Mouse (Mus musculus): ENCODE results near the gene Tmem204. TPM values are rescaled to one million over a fixed set of nuclear protein-coding genes. Genes with fewer than 3 reads are reported as not detected.

Gene Tmem204
- polyA plus RNA-seq, 1 experiment from 2014 or later: 11.7 TPM

DNA sequence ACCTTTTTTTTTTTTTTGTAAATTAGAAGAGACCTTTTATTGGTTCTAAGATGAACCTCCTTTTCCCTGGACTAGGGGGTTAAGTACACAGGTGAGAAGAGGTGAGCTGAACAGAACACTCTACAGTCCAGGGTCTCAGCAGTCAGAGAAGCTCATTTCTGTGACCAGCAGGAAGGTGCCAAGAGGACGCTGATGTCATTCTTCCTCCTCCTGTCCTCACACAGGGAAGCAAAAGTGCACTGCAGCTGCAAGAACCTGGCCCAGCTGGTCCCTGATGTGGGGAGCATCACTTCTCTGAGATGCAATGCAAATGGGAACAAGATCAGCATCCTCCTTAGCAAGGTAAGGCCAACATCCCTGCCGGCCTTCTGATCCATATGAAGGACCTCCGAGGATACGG is 38.1 kb downstream of the Tmem204 start:
- Histone ChIP-seq H3K9me3 (replicated peaks; ENCODE audit: control insufficient read depth, low read length) (no peaks in the 10 kb centered on the region), H3K27me3 (ENCODE audit: control insufficient read depth, insufficient read depth, low read length) (no peaks in the 10 kb centered on the region), H3K36me3 (replicated peaks; ENCODE audit: control insufficient read depth, insufficient read depth, low read depth, low read length) (no peaks in the 10 kb centered on the region; the same call in none of the 2 replicates), H3K4me2 (ENCODE audit: low read depth, low read length) (no peak overlapping the region), H3K4me3 (ENCODE audit: low read depth, low read length) (no peak overlapping the region), H3K9ac (replicated peaks; ENCODE audit: low read length) (no peak overlapping the region), H3K4me1 (ENCODE audit: control insufficient read depth, insufficient read depth, low read length) (no peaks in the 10 kb centered on the region), H3K27ac (replicated peaks; ENCODE audit: low read depth, low read length) (no peak overlapping the region)
- no peak for ATAC-seq (replicated peaks; ENCODE audit: insufficient number of reproducible peaks, low FRiP score, low TSS enrichment, low read depth)
- WGBS: 88% methylated on average over 4 of the region's 4 CpGs
- DNase-seq (ENCODE audit: low spot score): no peak

DNA sequence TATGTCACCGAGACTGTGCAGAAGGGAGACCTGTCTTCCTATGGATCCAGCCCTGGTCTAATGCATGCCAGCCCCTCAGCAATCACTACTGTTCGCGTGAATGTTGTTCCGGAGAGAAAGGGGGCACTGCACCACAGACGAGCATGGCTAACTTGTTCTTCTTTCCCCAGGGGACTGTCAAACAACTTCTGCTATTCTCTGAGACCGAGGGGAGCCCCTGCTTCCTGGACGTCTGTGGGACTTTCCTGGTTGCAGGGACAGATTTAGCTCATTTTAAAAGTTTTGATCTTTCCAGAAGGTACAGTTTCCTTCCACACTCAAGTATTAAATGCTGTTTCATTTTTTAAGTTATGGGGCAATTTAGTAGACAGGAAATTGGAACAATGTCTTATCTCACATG is 38.5 kb downstream of the Tmem204 start:
- no peaks in the 10 kb centered on the region for H3K4me1 ChIP-seq (ENCODE audit: control insufficient read depth, insufficient read depth, low read length)
- 74% methylated on average over 7 of the region's 7 CpGs for WGBS
- no peak overlapping the region for H3K9ac ChIP-seq (replicated peaks; ENCODE audit: low read length)
- no peaks in the 10 kb centered on the region for H3K9me3 ChIP-seq (replicated peaks; ENCODE audit: control insufficient read depth, low read length)
- no peaks in the 10 kb centered on the region for H3K27me3 ChIP-seq (ENCODE audit: control insufficient read depth, insufficient read depth, low read length)
- DNase-seq (ENCODE audit: low spot score): no peak
- H3K4me2 ChIP-seq (ENCODE audit: low read depth, low read length): no peak overlapping the region
- no peak overlapping the region for H3K4me3 ChIP-seq (ENCODE audit: low read depth, low read length)
- H3K36me3 ChIP-seq (replicated peaks; ENCODE audit: control insufficient read depth, insufficient read depth, low read depth, low read length): no peaks in the 10 kb centered on the region; the same call in none of the 2 replicates
- H3K27ac ChIP-seq (replicated peaks; ENCODE audit: low read depth, low read length): no peak overlapping the region
- ATAC-seq (replicated peaks; ENCODE audit: insufficient number of reproducible peaks, low FRiP score, low TSS enrichment, low read depth): no peak

DNA sequence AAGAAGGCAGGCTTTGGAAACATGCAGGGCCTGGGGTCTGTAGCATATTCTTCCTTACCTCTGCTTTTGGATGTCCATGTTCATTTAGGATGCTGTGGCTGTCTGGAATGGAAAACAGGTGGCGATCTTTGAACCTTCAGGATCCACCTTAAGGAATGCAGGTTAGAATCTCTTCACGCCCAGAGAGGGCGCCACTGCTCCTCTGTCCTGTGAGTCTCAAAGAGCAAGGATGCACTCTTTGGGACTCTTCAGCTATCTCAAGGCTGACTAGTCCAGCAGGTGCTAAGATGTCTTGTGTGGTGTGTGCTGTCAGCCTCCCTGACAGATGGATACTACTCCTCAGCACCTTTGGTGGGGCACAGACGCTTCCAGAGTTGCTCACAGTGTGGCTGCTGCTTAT is 47.2 kb downstream of the Tmem204 start:
- Histone ChIP-seq H3K9me3 (replicated peaks; ENCODE audit: control insufficient read depth, low read length) (no peaks in the 10 kb centered on the region), H3K4me1 (ENCODE audit: control insufficient read depth, insufficient read depth, low read length) (no peaks in the 10 kb centered on the region), H3K4me2 (ENCODE audit: low read depth, low read length) (no peak overlapping the region), H3K9ac (replicated peaks; ENCODE audit: low read length) (no peak overlapping the region), H3K4me3 (ENCODE audit: low read depth, low read length) (no peak overlapping the region), H3K27ac (replicated peaks; ENCODE audit: low read depth, low read length) (no peak overlapping the region), H3K27me3 (ENCODE audit: control insufficient read depth, insufficient read depth, low read length) (no peaks in the 10 kb centered on the region), H3K36me3 (replicated peaks; ENCODE audit: control insufficient read depth, insufficient read depth, low read depth, low read length) (no peaks in the 10 kb centered on the region; the same call in 1 of the 2 replicates)
- 54% methylated on average over 4 of the region's 4 CpGs for WGBS
- ATAC-seq (replicated peaks; ENCODE audit: insufficient number of reproducible peaks, low FRiP score, low TSS enrichment, low read depth) (no peak), DNase-seq (ENCODE audit: low spot score) (peak; percentile 22)

DNA sequence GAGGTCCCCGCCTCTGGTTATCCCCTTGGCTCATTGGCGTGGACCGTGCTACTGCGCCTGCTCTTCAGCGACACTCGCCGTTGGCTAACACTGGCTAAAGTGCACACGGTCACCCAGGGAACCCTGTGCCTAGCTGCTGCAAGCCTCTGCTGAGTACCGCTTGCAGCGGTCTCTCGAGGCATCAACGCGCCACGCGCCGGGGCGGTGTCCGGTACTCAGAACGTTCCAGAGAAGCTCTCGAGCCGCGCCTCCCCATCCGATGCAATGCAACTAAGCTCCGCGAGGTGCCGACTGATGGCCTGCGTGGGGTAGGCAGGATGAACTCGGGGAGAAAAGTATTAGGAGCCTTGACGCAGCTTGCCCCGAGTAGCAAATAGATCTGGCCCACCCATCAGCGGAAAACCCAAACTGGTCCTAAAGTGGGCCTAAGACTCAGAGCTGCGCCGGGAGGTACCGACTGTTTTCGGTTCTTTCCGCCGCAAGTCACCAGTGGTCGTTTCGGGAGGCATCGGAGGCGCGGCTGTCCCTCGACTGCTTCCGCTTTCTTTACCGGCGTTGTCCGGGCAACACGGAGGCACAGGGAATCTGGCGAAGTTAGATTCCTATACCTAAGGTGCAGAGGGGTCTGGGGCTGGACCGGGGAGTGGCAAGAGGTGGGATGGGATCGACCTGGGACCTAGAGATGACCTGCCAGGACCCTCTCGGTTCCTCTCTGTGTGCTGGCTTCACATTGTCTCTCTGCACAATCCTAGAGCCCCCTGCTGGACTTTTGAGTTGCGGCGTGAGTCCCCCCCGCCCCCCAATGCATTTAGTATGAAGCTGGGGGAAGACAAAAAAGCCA is 66.9 kb downstream of the Tmem204 start:
- no peaks in the 10 kb centered on the region for H3K4me1 ChIP-seq (ENCODE audit: control insufficient read depth, insufficient read depth, low read length)
- peak overlapping the region; percentile 100 for H3K4me3 ChIP-seq (ENCODE audit: low read depth, low read length)
- no peaks in the 10 kb centered on the region for H3K27me3 ChIP-seq (ENCODE audit: control insufficient read depth, insufficient read depth, low read length)
- WGBS: under 1% methylated on average over 55 of the region's 55 CpGs
- DNase-seq (ENCODE audit: low spot score) (peak; percentile 78), ATAC-seq (replicated peaks; ENCODE audit: insufficient number of reproducible peaks, low FRiP score, low TSS enrichment, low read depth) (peak; percentile 90)
- H3K9me3 ChIP-seq (replicated peaks; ENCODE audit: control insufficient read depth, low read length): no peaks in the 10 kb centered on the region
- H3K9ac ChIP-seq (replicated peaks; ENCODE audit: low read length): peak overlapping the region; percentile 59
- peak overlapping the region; percentile 56 for H3K4me2 ChIP-seq (ENCODE audit: low read depth, low read length)
- no peaks in the 10 kb centered on the region; the same call in 1 of the 2 replicates for H3K36me3 ChIP-seq (replicated peaks; ENCODE audit: control insufficient read depth, insufficient read depth, low read depth, low read length)
- H3K27ac ChIP-seq (replicated peaks; ENCODE audit: low read depth, low read length): peak overlapping the region; percentile 69

DNA sequence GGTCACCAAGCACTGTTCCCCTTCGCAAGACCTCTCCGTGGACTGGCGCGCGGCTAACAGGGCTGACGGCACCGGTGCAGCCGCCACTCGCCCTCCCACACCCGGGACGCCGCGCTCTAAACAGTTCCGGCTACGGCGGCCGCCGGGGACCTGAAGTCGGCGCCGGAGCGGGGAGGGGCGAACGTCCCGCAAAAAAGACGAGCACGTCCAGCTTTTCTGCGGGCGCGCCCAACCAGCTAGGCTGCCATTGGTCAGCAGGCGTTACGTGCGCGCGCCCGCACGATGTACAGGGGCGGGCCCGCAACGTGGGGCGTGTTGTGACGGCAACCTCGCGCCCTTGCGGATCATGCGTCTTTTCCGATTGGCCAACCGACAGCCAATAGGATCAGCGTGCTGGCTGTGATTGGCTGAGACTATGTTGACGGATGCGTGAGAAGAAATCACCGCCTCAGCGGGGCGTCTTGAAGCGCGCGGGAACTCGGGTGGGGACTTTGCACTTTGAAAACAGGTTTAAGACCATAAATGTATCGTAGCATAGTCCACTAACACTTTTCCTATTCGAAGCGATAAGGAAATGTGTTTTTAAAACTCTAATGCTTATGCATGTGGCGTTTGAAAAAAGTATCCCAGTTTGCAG is 67.6 kb downstream of the Tmem204 start, which contains the start of the genes Cramp1l and Ift140:
TSS of gene Cramp1l (minus strand) at position 134 of the 637 bp plus-strand sequence.
TSS of gene Ift140 (plus strand) at position 431 of the 637 bp plus-strand sequence.
- Histone ChIP-seq H3K9ac (replicated peaks; ENCODE audit: low read length) (peak within 1 kb of the TSS; percentile 91), H3K9me3 (replicated peaks; ENCODE audit: control insufficient read depth, low read length) (no peaks in the 10 kb centered on the region), H3K27me3 (ENCODE audit: control insufficient read depth, insufficient read depth, low read length) (no peaks in the 10 kb centered on the region), H3K36me3 (replicated peaks; ENCODE audit: control insufficient read depth, insufficient read depth, low read depth, low read length) (no peaks in the 10 kb centered on the region; the same call in none of the 2 replicates), H3K4me3 (ENCODE audit: low read depth, low read length) (peak within 1 kb of the TSS; percentile 100), H3K27ac (replicated peaks; ENCODE audit: low read depth, low read length) (peak within 1 kb of the TSS; percentile 75), H3K4me2 (ENCODE audit: low read depth, low read length) (peak within 1 kb of the TSS; percentile 85), H3K4me1 (ENCODE audit: control insufficient read depth, insufficient read depth, low read length) (no peaks in the 10 kb centered on the region)
- ATAC-seq (replicated peaks; ENCODE audit: insufficient number of reproducible peaks, low FRiP score, low TSS enrichment, low read depth): peak; percentile 97
- peak; percentile 99 for DNase-seq (ENCODE audit: low spot score)
- under 1% methylated on average over 62 of the region's 62 CpGs for WGBS

DNA sequence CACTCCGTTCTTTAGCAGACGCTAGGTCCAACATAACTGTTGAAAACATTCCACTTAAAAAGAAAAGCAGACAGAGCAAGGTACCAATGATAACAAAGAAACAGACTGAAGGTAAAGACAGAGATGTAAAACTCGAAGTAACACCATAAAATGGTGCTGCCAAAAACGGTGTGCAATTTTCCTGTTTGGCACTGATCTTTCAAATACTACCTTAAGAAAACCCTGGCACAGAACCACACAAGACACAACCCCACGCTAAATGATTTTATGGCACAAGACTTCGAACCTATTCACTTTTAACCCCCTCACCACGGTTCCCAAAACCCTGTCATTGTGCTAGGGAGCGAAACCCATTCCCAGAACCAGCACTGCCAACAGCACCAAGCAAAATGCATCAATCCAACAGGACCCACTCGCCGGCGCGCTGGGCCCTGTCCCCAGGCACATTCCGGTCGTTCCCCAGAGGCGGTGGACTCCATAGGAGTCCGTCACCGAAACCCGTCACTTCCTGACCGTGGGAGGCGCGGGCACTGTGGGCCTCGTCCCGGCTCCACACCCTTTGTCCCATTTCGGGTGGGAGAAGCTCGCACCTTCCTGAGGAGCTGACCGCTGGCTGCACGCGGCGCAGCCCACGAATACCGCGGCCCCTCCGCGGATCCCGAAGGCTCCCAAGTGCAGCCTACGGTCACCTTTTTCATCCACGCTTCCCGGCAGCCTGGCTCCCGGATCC is 68.4 kb downstream of the Tmem204 start:
- Histone ChIP-seq H3K4me2 (ENCODE audit: low read depth, low read length) (peak overlapping the region; percentile 85), H3K36me3 (replicated peaks; ENCODE audit: control insufficient read depth, insufficient read depth, low read depth, low read length) (peaks cover 3% of the 10 kb centered on the region), H3K9ac (replicated peaks; ENCODE audit: low read length) (peak overlapping the region; percentile 91), H3K4me3 (ENCODE audit: low read depth, low read length) (peak overlapping the region; percentile 100), H3K9me3 (replicated peaks; ENCODE audit: control insufficient read depth, low read length) (no peaks in the 10 kb centered on the region), H3K4me1 (ENCODE audit: control insufficient read depth, insufficient read depth, low read length) (no peaks in the 10 kb centered on the region), H3K27me3 (ENCODE audit: control insufficient read depth, insufficient read depth, low read length) (no peaks in the 10 kb centered on the region), H3K27ac (replicated peaks; ENCODE audit: low read depth, low read length) (peak overlapping the region; percentile 75)
- under 1% methylated on average over 39 of the region's 39 CpGs for WGBS
- peak; percentile 14; the same call in 1 of the 2 replicates for ATAC-seq (replicated peaks; ENCODE audit: insufficient number of reproducible peaks, low FRiP score, low TSS enrichment, low read depth)
- DNase-seq (ENCODE audit: low spot score): peak; percentile 40

DNA sequence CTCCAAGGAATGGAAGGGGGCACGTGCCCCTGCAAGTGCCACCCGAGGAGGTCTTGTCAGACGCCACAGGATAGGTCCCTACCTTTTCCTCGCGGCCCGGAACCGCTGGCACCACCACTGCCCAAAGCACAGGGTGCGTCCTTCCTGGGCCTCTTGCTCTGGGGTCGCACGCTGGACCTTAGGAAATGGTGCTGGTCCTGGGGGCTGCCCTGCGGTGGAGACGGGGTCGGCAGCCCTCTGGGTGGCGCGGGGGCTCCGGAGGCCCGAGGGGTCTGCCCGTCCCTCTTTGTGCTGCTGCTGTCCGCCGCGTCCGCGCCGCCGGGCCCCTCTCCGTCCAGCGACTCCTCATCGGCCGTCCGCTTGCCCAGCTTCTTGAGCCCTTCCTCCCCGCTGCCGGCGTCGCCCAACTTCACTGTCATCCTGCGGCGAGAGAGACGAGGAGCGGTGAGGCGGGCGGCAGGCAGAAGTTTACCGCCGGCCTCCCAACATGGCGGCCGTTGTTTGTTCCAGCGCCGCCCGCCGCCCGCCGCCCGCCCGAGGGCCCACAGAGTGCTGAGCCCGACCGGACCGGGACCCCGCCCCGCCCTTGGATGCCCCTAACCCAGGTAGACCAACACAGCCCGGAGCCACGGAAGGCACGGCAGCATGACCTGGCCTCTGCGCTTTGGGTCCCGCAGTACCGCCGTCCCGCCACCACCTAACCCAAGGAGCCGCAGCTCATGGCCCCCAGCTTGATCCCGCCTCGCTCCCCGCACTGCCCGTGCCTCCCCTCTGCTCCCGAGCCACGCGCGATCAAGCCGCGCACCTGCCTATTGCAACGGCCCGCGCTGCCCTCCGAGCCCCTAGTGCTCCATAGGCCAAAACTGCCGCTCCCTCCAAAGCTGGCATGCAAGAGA is 69.5 kb downstream of the Tmem204 start:
- whole genome bisulfite sequencing: 0% methylated on average over 78 of the region's 81 CpGs
- H3K4me2 ChIP-seq (ENCODE audit: low read depth, low read length): peak overlapping the region; percentile 85
- H3K27ac ChIP-seq (replicated peaks; ENCODE audit: low read depth, low read length): peak overlapping the region; percentile 73
- ATAC-seq (replicated peaks; ENCODE audit: insufficient number of reproducible peaks, low FRiP score, low TSS enrichment, low read depth) (no peak), DNase-seq (ENCODE audit: low spot score) (peak; percentile 39)
- H3K4me3 ChIP-seq (ENCODE audit: low read depth, low read length): peak overlapping the region; percentile 100
- H3K27me3 ChIP-seq (ENCODE audit: control insufficient read depth, insufficient read depth, low read length): no peaks in the 10 kb centered on the region
- H3K4me1 ChIP-seq (ENCODE audit: control insufficient read depth, insufficient read depth, low read length): no peaks in the 10 kb centered on the region
- H3K36me3 ChIP-seq (replicated peaks; ENCODE audit: control insufficient read depth, insufficient read depth, low read depth, low read length): peaks cover 3% of the 10 kb centered on the region
- H3K9me3 ChIP-seq (replicated peaks; ENCODE audit: control insufficient read depth, low read length): no peaks in the 10 kb centered on the region
- peak overlapping the region; percentile 99 for H3K9ac ChIP-seq (replicated peaks; ENCODE audit: low read length)

Data from embryonic facial prominence, embryonic 11.5 days (tissue).